Mouse (Mus musculus) cortical plate, adult 2 months (tissue): ENCODE measurements at regions not wholly inside any gene's neighbourhood (a gene's known extent, or its start where the extent isn't known, plus 50 kb on each side); places are given as distances from the start of the nearest gene placed in this dataset.

Experiments
- CTCF ChIP-seq: fragments of 200-500 bp; IDR thresholded peaks from 2 replicates; pipeline ENCODE4 v1.5.1; 2011; ENCODE audit warnings: mild to moderate bottlenecking, control low read depth, low read length; ENCODE audit not compliant: insufficient read depth; ENCODE audit errors: extremely low read depth
- POLR2A ChIP-seq: fragments of 200-500 bp; IDR thresholded peaks from 2 replicates; pipeline ENCODE4 v1.6.1; 2011; ENCODE audit warnings: mild to moderate bottlenecking, low read length, control low read depth; ENCODE audit not compliant: insufficient read depth; ENCODE audit errors: extremely low read depth

DNA sequence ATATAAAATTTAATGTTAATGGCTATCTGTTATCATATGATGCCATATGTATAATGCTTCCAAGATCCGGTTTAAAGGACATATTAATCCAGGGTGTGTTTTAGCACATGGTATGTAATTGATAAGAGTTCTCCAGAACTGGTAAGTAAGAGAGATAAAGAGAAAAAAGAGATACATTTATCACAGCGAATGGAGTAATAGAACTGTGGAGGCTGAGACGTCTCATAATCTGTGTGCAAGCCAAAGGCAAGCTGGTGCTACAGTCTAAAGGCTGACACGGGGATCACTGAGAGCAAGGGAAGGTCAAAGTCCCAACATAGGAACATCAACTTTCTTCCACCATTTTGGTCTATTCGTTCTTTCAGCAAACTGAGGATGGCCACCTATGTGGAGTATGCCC, 146.0 kb upstream of the Smarcad1 start:
- no peak for TF ChIP-seq CTCF
- no peak for TF ChIP-seq POLR2A
